Mouse (Mus musculus): ENCODE data around the gene Dach1. TPM values are rescaled to one million over a fixed set of nuclear protein-coding genes. Genes with fewer than 3 reads are reported as not detected.

Gene Dach1
- total RNA-seq (2021), result 1 to 10 TPM; 1.8 to 2.4 TPM
- long read RNA-seq, experiment 1, full-length matches to known transcripts, result 1 of 1 reads
- long read RNA-seq, experiment 1, partial matches to known transcripts, result 0 of 1 reads
- long read RNA-seq, experiment 1, other reads (novel, unspliced or antisense), result 0 of 1 reads
- long read RNA-seq, experiment 2, full-length matches to known transcripts, result 1 of 2 reads
- long read RNA-seq, experiment 2, partial matches to known transcripts, result 0 of 2 reads
- long read RNA-seq, experiment 2, other reads (novel, unspliced or antisense), result 1 of 2 reads

DNA sequence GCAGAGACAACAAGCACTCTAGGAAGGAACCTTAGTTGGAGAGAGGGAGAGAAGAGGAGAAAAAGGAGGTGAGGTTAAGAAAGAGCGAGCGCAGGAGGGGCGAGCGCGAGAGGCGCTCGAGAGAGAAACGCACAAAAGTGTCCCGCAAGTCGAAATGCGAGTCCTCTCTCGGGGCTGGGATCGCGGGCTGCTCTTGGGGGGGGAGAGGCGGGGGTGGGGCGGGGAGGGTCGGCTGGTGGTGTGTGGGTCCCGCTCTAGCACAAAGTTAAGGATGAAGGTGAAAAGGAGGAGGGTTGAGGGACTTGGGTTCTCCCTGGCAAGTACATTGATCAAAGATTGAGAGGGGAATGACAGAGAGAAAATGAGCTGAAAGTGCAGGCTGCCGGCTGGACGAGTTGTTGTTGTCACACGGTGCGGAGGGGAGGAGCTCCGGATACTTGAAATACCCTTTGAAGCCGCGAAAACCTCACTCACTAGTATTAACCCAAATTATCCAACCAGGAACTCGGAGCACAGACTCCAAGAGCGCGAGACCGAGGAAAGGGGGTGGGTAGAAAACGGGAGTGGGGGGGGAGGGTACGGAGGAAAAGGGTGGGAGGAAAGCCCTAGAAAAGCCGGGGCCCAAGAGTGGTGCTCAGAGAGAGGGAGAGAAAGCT lies at the start of gene Dach1:
Gene Dach1 (minus strand): TSS at position 345 of the 656 bp plus-strand sequence.
- DNase-seq, result peak; percentile 6

DNA sequence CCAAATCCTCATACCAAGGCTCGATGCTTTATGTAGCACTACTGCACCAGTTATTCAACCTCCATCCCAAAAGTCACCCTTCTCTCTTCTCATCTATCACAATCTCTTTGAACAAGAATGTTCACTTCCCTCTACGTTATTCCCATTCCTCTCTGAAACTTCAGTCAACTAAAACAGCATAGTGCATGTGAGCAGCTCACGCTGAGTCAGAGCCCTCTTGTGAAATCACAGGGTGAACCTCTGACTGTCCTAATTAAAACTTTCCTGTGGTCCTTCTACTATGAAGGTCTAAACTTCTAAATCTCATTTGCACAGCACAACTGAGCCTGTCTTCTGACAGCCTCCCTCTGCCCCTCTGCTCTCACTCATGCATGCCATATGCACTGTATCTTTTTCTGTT lies 30.5 kb upstream of the Dach1 start:
- no peak for DNase-seq

DNA sequence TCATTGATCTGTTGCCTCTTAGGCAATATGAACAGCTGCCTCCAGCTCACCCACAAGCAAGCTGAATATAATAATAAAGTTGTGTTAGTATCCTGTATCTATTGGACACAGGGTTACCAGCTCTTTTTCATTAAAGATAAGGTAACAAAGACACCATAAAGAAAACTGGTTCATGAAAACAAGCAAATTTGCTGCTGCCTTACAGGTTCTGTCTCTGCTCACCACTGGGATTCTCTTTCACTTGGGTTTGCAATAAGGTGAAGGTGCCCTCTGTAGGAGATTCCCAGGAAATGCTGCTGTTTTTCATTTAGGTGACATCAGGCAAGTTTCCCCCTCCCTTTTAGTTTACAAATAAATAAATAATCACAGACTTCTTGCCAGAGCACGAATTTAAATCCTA lies 12.0 kb upstream of the Dach1 start:
- DNase-seq, result no peak

DNA sequence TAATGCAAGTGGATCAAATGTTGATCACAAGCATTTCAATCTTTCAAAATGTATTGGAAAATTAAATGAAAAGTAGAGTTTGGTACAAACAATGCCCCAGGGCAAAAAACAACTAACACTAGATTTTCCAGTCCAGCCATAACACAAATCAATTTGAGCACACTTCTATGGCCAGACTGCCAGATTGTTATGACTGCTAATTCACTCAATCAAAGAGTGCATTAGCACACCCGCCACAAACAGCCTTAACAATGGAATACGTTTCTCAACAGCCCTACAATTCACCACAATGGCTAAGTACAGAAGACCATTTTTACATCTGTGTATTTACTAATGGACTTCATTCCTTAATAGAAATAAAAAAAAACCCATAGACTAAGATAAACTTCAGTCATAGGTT lies 4.3 kb upstream of the Dach1 start:
- no peak for DNase-seq

DNA sequence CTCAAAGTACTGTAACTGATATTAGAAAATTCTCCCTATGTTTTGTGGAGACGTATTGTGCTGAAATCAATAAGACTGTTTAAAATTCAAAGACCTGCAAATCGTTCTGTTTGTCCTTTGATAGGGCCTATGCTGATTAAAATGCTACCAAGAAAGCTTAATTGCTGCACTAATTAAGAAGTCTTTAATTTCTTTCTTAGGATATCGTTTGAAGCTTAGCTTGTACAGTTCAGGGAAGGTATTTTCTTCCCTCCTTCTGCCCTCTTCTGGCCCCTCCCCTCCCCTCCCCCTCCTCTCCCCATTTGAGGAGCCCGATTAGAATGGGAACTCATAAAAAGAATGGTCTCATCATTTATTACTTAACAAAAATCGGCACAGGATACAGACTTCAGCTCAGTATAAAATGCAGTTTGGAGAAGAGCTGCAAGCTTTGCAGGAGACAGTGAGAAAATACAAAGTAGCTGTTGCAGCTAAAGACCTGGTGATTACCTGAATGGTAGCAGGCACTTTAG lies 2.9 kb upstream of the Dach1 start:
- no peak for DNase-seq

DNA sequence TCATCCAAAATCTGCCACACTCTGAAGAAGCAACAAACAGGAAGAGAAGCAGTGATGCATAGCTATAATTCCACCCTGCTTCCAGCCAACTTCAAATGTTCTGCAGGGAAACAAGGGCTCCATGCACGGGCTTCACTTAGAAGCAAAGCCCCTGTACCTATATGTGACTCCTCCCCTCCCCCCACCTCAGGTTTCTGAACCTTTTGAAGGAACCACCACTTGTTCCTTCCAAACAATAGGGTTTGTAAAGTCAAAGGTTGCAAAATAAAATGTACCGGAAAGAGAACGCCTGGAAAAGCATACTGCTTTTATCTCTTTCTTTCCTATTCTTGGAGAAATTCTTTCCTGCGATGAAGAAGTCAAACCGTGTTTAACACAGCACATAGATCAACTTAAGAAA lies 2.3 kb upstream of the Dach1 start:
- no peak for DNase-seq

DNA sequence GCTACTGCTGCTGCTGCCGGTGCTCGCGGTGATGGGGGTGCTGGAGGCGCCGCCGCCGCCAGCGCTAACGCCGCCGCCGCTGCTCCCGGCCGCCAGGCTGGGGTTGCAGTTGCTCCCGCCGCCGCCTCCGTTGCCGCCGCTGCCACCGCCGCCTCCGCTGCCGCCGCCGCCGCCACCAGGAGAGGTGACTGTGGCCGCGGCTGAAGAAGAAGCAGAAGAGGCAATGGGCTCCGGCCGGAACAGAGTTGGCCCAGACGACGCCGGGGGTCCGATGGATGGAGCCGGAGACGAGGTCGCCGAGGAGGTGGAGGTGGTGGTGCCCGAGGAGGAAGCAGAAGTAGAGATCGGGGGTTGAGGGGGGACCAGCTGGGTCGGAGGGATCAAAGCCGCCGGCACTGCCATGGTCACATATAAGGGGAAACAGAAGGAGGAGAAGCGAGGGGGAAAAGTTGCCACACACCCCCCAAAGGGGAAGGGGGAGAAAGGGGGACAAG lies 610 bp downstream of the Dach1 start:
- DNase-seq, result peak; percentile 8

DNA sequence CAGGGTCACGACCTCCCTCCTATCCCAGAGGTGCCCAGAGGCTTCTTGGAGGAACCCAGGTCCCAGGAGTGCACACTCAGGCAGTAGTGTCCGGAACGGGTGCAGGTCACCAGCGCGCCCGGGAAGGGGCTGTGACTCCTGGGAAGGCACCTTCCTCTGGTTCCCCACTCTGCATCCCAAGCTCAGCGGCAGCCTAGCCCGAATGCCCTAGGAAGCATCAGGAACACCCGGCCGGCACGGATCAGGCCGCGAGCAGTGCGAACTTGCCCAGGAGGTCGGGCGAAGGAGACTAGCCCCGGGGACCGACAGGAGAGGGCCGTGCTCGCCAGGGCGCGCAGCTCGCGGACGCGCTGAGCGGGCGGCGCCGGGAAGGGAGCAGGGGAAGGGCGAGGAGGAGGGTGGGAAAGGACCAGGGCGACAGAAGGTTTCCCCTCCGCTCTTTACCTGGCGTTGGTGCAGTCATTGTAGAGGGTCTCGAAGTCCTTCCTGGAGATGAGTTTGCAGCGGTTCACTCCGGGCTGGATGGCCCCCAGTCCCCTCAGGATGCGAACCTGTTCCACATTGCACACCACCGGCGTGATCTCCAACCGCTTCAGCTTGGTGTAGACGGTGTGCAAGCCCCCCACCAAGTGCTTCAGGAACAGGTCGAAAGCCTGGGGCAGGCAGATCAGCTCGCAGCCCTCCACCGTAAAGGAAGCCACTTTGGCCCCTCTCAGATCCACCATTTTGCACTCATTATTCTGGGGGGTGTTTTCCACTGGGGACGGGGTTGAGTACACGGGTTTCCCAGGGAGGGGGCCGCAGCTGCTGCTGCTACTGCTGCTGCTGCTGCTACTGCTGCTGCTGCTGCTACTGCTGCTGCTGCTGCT lies 1.3 kb downstream of the Dach1 start:
- peak; percentile 9 for DNase-seq

DNA sequence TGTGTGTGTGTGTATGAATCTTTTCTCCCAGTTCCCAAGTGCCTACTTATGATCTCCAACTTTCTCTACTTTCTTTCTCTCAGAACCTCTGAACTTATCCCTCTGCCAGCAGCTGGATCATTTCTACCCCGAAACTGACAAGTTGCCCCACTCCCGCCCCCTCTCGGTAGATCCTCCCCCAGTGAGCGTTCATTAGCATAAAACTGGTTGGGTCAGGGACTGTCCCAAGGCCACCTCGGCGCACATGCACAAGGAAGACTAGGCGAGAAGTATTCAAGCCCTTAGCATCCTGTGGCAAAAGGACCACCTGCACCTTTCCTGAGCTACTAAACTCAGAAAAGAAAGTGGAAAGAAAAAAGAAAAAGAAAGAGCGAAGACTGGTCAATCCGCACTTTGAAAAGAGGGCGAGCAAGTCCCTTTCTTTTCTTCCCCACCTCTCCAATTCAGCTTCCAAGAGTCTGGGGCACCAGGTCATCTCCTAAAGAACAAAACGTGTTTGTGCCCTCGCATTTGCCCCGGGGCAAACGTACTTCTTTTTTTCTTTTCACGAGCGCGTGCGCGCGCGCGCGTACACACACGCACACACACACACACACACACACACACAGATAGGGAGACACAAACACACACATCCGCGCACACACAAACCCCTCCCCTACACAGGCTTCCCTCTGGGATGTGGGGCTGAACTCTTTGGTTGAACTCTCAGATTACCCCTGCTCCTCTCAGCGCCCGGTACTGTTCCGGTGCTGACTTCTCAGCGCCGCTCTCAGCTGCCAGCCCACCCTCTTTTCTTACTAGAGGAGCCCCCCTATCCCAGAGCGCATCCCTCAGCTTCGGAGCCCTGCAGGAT lies 2.2 kb downstream of the Dach1 start:
- no peak for DNase-seq

DNA sequence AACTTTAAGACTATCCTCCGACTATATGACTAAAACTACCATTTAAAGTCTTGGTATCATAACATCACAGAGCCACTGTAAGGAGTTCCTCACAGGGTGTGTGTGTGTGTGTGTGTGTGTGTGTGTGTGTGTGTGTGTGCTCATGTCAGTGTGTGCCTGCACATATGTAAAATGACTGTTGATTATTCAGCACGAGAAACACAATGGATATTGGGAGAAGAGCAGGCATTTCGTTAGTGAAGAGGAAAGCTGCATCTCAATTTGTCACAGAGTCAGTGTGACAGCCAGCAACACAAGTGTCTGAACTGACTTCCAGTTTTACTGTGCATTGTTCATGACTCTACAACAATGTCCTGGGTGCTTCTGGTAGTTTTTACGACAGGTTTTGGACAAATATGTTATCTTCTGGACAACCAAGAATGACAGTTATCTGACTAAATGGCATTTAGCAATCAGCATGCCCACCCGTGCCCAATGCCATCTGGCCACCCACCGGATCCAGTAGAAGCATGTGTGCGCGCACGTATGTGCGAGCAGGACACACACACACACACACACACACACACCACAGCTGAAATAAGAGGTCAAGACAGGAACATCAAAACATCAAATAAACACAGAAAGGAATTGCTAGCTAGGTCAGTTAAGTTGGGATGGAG lies 3.1 kb downstream of the Dach1 start:
- no peak for DNase-seq

DNA sequence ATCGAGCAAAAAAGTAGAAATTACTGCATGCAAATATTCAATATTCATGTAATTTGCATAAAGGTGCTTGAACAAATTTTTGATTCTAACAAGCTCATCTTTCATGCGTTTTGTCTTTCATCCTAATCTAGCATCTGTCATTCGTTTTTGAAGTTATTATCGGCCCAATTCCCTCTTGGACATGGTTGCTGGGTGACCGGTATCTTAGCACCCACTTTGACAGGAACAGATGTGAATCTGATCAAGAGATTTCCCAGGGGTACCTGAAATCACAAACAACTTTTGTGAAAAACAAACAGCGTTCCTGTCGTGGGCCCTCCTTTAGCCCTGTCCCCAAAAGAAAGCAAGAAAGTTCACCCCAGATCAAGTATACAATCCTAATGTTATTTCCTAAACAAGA lies 12.8 kb downstream of the Dach1 start:
- no peak for DNase-seq

DNA sequence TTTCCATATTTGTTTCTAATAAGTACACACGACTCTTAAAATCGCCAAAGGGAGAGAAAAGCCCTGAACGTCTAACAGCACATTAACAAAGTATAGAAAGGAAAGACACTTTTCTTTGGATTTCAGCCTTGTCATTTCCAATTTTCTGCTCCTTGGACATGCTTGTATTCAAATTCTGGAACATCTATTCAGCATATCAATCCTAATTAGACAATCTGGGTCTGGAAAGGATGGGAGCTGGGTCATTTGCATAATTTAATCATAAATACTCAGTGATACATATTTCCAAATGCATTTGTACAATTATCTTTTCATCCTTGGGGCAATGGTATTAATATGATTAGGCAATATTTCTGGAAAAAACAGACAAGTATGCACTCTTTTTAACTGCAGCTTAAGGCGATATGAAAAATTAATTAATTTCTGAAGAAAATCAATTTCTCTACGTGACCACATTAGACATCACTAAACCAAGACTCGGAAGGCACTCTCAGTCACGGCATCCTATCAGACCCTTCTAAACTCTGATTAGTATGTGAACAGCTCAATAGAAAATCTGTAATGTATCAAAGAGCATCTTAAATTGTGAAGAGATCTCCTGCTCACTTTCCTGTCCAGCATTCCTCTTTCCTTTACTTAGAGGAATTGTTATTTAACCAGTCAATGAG lies 13.7 kb downstream of the Dach1 start:
- DNase-seq, result no peak

DNA sequence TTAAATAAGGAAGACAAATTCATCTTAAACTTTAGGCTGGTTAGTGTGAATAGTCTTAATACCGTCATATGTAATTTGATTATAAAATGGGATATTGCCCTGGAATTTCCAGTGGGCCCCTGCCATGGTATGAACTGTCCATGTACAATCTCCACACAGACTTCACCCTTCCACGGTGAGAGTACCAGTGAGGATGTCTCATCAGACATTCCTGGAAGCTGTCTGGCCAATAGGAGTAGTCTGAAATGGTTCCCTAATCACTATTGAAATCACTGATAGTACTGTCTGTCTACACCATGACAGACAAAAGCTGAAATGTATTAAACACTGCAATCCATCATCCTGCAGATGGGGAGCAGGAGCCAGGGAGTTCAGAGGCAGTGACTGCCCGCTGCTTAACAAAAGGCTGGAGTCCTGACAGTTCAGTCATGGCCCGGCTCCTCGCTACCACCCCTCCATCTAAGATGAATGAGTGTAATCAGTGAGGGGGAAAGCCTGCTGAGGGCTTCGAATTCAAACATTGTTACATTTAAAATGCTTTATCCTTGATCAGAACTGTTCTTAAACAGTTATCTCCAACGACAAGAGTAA lies 14.6 kb downstream of the Dach1 start:
- DNase-seq, result no peak

DNA sequence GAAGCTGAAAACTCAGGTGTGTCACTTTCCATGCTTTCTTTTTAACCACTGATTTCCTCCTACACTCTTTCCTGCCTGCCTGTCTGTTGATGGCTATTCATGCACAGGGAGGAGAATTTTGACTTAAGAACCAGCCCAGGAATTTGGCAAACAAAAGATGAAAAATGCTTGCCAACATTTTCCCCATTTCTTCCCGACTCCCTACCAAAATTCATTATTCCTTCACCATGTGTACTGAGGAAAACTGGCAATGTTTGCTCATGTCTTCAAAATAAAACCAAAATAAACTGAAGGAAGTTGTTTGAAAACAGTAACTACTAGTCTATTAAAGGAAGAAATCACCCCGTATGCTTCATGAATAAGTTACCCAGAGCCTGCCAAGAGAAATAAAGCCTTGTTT lies 27.8 kb downstream of the Dach1 start:
- DNase-seq, result no peak

DNA sequence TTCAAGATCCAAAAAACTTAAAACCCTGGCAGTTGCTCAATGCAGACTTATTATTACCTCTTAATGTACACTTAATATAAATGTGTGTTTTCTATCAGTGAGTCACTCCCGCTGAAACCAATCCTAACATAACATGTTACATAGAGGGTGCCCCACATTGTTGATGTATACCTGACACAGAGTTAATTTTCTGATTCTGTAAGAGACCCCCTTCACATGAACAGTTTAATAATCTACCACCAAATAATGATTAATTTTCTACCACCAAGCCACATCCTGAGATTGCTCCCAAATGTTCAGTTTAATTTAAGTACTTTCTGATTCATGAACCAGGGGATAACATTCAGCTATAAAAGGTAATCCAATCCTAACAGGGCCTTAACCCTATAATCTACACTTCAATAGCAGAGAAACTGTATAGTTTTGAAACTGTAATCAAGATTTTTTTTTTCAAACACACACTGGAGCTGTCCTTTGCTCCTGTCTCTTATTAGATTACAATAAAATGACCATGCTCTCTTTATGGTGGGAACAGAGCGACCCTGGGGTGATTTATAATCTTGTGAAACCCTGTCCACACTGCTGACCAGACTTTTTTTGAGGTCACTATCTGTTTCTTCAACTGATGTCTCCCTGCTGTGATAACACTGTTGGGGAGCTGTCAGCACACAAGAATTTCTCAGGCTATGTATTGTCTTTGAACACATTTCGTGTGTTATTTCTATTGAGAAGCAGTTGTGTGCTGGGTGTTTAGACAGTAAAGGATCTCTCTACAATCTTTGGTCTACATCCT lies 30.5 kb downstream of the Dach1 start:
- DNase-seq, result no peak

DNA sequence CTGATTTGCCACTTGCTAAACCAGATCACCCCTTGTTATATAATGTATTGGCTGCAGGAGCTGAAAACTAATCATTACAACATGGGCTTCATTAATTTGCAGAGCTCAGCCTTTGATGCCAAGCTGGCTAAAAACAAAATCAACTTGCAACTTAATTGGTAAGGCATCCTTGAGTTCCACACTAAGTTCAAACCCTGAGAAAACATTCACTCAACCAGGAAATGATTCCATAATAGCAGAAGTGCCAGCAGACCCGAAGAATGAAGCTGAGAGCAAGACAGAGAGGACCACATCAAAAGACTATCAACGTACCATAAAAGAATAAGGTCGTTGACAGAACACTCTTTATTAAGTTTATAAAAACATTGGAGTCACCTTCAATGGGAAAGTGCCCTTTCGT lies 35.0 kb downstream of the Dach1 start:
- DNase-seq, result no peak

DNA sequence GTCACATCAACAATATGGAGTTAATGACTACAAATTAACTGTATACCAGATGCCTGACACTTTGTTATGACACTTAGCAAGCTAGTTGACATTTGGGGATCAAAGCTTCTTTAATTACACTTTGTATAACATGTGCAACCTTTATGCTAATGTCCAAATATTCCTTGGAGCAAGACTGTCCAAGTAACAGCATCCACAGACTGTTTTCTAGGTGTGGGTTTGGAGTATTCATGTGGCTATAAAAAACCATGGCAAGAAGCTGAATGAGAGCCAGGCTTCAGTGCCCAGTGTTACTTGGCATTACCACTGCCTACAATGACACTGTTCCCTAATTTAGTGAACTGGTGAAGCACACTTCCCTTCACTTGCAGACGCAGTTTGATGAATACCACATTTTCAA lies 46.5 kb downstream of the Dach1 start:
- no peak for DNase-seq

DNA sequence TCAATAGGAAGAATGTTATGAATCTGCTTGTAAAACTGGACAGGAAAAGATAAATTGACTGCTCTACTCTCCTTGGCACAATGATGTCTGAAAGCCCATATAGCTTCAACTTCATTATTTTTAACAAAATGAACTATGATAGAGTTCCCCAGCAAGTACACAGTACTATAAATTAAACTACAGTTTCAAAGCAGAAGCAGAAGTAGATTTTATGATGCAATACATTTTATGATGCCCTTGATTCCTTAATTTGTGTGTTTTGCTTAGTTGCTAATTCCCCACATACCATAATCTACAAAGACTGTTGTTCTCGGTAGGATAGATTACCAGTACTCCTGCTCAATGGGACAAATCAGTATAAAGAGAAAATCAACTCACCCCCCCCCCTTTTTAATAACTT lies 52.9 kb downstream of the Dach1 start:
- DNase-seq, result no peak

DNA sequence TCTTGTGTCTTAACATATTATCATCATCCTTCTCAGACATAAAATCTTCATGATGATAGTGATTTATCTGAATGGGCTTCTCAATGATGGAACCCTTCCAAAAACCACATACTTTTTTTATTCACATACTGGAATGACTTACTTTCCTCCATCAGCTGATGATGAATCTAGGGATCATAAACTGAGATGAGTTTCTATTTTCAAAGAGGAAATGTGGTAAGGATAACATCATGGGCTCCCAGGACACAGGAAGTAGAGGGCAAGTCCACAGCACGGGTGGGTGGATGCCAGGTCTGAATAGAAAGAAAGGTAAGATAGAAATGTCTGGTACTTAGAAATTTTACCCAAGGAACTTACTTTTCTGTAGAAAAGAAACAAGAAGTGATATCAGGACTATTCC lies 56.5 kb downstream of the Dach1 start:
- no peak for DNase-seq
